Mouse (Mus musculus) left cerebral cortex, adult 8-10 months (tissue): ENCODE data around the gene Gm5134. TPM values are rescaled to one million over a fixed set of nuclear protein-coding genes. Genes with fewer than 3 reads are reported as not detected.

ENCODE experiments used
- DNase-seq, 2 experiments: peaks; one replicate each; pipeline ENCODE4 v3.0.0; 2022; ENCODE audit warnings: low spot score in 2 of 2
- microRNA-seq, 2 experiments: library from miRNA; unstranded; fragments of <30 nt; microRNA quantifications; one replicate each; pipeline ENCODE4 v1.2.0; 2022
- total RNA-seq, 4 experiments: library from RNA; stranded (reverse); gene quantifications; 2 replicates each; pipeline ENCODE4 v1.2.4; 2022

Gene Gm5134
- total RNA-seq, 4 experiments from 2014 or later = 0.27 TPM; not detected in 3

GRCm38 (mm10) chr10:76032402-76033118 is 78.2 kb downstream of the Gm5134 start, which contains the start of gene Zfp280b:
Zfp280b (plus strand) TSS chr10:76032650.
- DNase-seq = peak; percentile 87 to 89

GRCm38 (mm10) chr10:76033119-76033455 is 78.8 kb downstream of the Gm5134 start:
- DNase-seq = no peak

DNA sequence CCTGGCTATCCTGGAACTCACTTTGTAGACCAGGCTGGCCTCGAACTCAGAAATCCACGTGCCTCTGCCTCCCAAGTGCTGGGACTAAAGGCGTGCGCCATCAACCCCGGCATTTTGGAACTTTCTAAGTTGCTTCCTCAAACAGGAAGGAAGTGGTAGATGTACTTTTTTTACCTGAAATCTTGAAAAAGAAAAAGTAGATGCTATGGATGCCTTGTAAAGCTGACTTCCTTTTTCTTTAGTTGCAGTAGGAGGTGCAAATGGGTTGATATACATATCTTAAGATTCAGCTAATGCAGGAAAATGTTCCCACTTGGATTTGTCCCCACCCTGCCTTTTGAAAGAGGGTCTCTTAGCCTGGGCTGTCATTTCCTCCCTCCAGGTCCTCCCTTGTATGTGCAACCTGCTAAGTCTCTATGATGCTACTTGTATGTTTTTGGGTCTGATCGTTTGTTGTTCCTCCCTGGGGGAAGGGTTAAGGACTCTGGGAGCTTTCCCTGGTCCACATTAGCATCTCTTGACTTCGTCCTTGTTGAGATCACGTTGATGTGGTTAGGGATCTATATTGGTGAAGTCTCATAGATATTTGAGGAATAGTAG is 79.8 kb downstream of the Gm5134 start:
- DNase-seq = no peak

- no peak for DNase-seq
Observed at GRCm38 (mm10) chr10:76035277-76035676, 81.0 kb downstream of the Gm5134 start.

GRCm38 (mm10) chr10:76036962-76037361 is 82.6 kb downstream of the Gm5134 start:
- no peak for DNase-seq

DNA sequence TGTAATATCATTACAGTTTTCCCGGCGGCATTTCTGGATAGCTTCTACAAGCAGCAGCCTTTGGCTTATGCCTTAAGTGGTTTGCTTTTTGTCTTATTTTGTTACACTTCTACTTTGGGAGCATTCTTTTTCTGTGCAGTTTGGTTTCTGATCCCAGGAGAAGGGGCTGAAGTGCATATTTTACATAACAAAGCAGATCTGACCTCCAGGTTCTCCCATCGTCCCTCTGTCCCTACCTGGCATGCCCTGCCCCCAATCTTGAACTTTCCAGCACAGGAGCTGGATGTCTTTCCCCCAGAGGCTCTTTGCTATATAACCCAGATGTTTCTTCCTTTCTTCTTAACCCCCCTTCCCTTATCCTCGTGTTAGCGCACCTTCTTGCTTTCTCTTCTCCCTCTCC is 91.0 kb downstream of the Gm5134 start:
- DNase-seq = no peak

DNA sequence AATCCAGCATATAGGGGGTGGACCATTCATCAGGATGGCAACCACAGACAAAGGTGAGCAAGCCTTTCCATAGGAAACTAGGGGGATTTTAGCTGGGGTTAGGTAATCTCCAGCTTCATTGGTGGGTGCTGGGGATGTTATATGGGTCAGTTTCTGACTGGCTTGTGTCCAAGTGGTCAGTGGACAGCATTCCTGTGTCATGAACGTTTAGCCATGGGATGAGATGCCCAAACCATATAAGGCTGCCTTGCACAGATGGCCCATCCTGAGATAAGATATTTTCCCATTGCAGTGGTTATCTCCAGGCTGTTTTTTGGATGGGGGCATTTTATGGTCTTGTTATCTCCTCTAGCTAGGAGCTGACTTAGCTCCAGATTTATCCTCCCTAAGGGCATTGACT is 92.4 kb downstream of the Gm5134 start:
- DNase-seq = no peak

DNA sequence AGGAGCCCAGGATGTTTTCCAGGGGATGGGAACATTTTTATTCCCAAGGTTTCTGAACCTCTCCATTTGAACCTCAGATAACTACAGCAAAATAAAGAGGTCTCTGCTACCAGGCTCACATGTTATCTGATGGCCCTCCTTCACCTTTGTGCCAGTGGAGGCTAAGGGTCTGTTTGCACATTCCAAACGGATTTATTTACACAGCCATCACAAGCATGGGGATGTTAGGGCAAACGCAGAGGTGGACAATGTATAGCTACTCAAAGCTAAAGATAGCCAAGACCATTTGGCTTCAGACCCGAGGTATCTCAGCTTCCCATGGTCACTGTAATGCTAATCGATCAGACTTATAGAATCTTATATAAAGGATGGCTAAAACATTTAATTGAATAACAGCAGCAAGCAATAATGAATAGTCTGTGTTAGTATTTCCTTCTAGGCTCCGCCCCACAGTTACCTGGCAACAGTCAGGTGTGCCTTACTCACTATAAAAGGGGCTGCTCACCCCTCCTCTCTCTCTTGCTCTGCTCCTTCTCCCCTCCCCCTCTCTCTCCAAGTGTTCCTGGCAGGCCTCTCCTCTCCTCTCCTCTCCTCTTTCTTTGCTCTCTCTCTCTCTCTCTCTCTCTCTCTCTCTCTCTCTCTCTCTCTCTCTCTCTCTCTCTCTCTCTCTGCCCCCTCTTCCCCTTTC is 93.0 kb downstream of the Gm5134 start:
- no peak for DNase-seq

- DNase-seq = no peak
Observed at GRCm38 (mm10) chr10:76048967-76049366, 94.7 kb downstream of the Gm5134 start.

DNA sequence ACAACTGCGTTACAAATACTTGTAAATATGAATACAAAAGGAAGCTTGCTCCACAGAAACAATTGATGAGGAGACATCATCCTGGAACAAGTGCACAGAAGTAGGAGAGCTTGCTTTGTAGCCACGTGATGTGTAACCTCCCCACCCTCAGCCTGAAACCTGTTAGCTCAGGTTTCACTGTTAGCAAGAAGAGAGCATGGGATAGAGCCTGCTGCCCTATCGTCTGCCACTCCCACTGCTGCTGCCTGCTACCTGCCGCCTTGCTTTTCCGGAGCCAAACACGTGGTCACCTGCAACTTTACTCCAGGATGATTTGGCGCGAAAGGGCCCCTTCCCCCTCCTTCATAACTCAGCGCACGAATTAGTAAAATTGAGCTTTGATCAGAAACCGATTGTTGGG is 97.5 kb downstream of the Gm5134 start:
- DNase-seq = no peak

Small RNAs within 50 kb of the gene (microRNA-seq; reads per million reads assigned to microRNA genes)
- 0 reads per million in 2 experiments for gene Mir6409

Other genes starting within 250 kb of the Gm5134 start
- 10 to 100 TPM; 61.3 to 73.2 (median 69.6) TPM for gene Cabin1, start 190.2 kb upstream of the Gm5134 start, total RNA-seq
- gene Ddt, start 181.1 kb upstream of the Gm5134 start, total RNA-seq = 10 to 100 TPM; 41.6 to 58.4 (median 51.6) TPM
- not detected for gene Gm20441, start 173.6 kb upstream of the Gm5134 start, total RNA-seq
- 1 to 10 TPM; 2.6 to 5.2 (median 3.8) TPM for gene Gstt3, start 173.1 kb upstream of the Gm5134 start, total RNA-seq
- 10 to 100 TPM; 13.3 to 16.5 (median 15.5) TPM for gene Gstt1, start 155.9 kb upstream of the Gm5134 start, total RNA-seq
- gene Gstt4, start 132.0 kb upstream of the Gm5134 start, total RNA-seq = not detected
- 1 to 10 TPM; 4.2 to 6.2 (median 5.2) TPM for gene Gstt2, start 117.1 kb upstream of the Gm5134 start, total RNA-seq
- 100 to 1,000 TPM; 528 to 550 (median 540) TPM for gene Mif, start 94.3 kb upstream of the Gm5134 start, total RNA-seq
- 1 to 10 TPM; 2.2 to 3.9 (median 2.6) TPM for gene Derl3, start 61.1 kb upstream of the Gm5134 start, total RNA-seq
- gene Smarcb1, start 32.9 kb upstream of the Gm5134 start, total RNA-seq = 10 to 100 TPM; 85.8 to 88.5 (median 86.4) TPM
- gene Chchd10, start 21.4 kb upstream of the Gm5134 start, total RNA-seq = 100 to 1,000 TPM; 356 to 427 (median 392) TPM
- gene Mmp11, start 18.0 kb upstream of the Gm5134 start, total RNA-seq = 1 to 10 TPM; 1.5 to 3.0 (median 1.7) TPM
- under 1 TPM; 0.41 to 0.91 (median 0.70) TPM for gene Gm867, start 13.8 kb upstream of the Gm5134 start, total RNA-seq
- not detected for gene Vpreb3, start 11.5 kb upstream of the Gm5134 start, total RNA-seq
- 10 to 100 TPM; 13.4 to 16.5 (median 15.6) TPM for gene Zfp280b, start 78.1 kb downstream of the Gm5134 start, total RNA-seq
- under 1 TPM in 1 of 4 experiments, not detected in 3; 0.09 TPM for gene Slc5a4b, start 156.4 kb downstream of the Gm5134 start, total RNA-seq
- not detected for gene Slc5a4a, start 192.9 kb downstream of the Gm5134 start, total RNA-seq